Mouse (Mus musculus) gastrocnemius, adult 2 months (tissue): Measurements from ENCODE around the gene Rgs5. TPM values are rescaled to one million over a fixed set of nuclear protein-coding genes. Genes with fewer than 3 reads are reported as not detected.

Source experiments
- DNase-seq: peaks from one replicate; pipeline ENCODE4 v3.0.0; 2022
- H3K27ac ChIP-seq: fragments of 200-600 bp; 2 replicates; pipeline ENCODE4 v1.8.1; 2022; ENCODE audit warnings: mild to moderate bottlenecking
- H3K4me3 ChIP-seq: fragments of 200-600 bp; 2 replicates; pipeline ENCODE4 v1.8.1; 2022; ENCODE audit warnings: mild to moderate bottlenecking, moderate library complexity
- CTCF ChIP-seq: fragments of 200-600 bp; IDR thresholded peaks from 2 replicates; pipeline ENCODE4 v1.8.1; 2022; ENCODE audit warnings: antibody characterized with exemption, mild to moderate bottlenecking, moderate library complexity
- intact Hi-C: fragments of 180-260 bp; cut with DNase I; formaldehyde crosslinking; loops from one replicate; pipeline ENCODE4 v1.15.1; 2025
- total RNA-seq, 2 experiments: library from RNA; stranded (reverse); gene quantifications; 2 replicates each; pipeline ENCODE4 v1.2.3; 2021

Gene Rgs5
- total RNA-seq, 2 experiments from 2014 or later, result 144 to 178 TPM

DNA sequence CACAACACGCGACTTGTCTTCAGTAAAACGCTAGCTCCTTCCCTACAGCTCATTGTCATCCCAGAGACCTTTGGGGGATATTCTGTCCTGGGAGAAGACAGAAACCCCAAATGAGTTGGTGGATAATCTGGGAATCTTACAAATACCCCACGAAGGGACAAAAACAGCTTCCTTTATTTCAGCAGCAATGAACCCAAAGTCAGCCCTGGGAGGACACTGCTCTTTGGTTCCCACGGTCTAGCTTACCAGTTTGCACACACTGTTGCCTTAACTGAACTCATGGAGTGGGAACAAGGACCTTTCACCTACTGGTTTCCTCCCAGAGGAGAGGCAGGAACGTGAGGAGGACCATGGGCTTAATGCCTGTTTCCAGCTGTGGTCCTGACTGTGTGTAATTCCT lies 81.9 kb downstream of the Rgs5 start:
- intact Hi-C loops, result no loop called here
- TF ChIP-seq CTCF, result no peak
- peak overlapping the region; percentile 64; the same call in 1 of the 2 replicates for H3K27ac ChIP-seq
- peak; percentile 17 for DNase-seq
- H3K4me3 ChIP-seq, result no peak overlapping the region

DNA sequence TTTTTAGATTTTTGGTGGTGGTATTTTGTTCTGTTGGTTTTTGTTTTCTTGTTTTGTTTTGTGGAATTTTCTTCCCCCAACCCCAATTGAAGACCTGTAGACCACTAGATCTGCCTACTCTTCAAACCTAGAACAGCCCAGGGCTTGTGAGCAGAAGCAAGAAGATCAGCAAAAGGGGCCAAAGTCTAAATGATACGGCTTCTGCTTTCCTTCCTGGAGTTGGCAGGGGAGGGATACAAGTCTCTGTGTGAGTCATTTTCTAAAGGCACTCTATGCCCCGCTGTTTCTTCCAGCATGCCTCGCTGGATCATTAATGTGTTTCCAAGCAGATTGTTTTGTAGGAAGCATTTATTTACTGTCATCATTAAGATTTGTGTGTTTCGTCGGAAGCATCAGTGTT lies 85.8 kb downstream of the Rgs5 start:
- no peak overlapping the region for H3K4me3 ChIP-seq
- H3K27ac ChIP-seq, result no peak overlapping the region
- no peak for TF ChIP-seq CTCF
- intact Hi-C loops, result loop anchor here (10.0 kb wide), 1 partner anchor 174 kb away; no protein-coding TSS in a partner anchor
- DNase-seq, result no peak

Other genes starting within 250 kb of the Rgs5 start
- not detected for gene Nuf2, start 124.0 kb upstream of the Rgs5 start, total RNA-seq
- gene Rgs4, start 92.1 kb downstream of the Rgs5 start, total RNA-seq, result 1 to 10 TPM; 5.1 to 6.0 TPM